Mouse (Mus musculus) testis, postnatal 10 days (tissue): ENCODE measurements around the gene Cep55.

Source experiments
- DNase-seq: peaks from one replicate; pipeline ENCODE4 v3.0.0; 2021; ENCODE audit warnings: low spot score

Cep55 gene

GRCm38 (mm10) chr19:38054720-38055192, at the start of gene Cep55:
Cep55 (plus strand) TSS chr19:38055011.
- DNase-seq = peak; percentile 99

GRCm38 (mm10) chr19:38011379-38011778, 43.4 kb upstream of the Cep55 start:
- DNase-seq = no peak

- no peak for DNase-seq
Observed at GRCm38 (mm10) chr19:38014443-38014842, 40.4 kb upstream of the Cep55 start.

- no peak for DNase-seq
Observed at GRCm38 (mm10) chr19:38015180-38015872, 39.5 kb upstream of the Cep55 start.

GRCm38 (mm10) chr19:38015873-38016254, 38.9 kb upstream of the Cep55 start:
- DNase-seq = no peak

- DNase-seq = no peak
Observed at GRCm38 (mm10) chr19:38022710-38023109, 32.1 kb upstream of the Cep55 start.

- DNase-seq = no peak
Observed at GRCm38 (mm10) chr19:38023603-38024002, 31.2 kb upstream of the Cep55 start.

GRCm38 (mm10) chr19:38025254-38026041, 29.4 kb upstream of the Cep55 start:
- DNase-seq = no peak

GRCm38 (mm10) chr19:38026211-38026624, 28.6 kb upstream of the Cep55 start:
- no peak for DNase-seq

- DNase-seq = no peak
Observed at GRCm38 (mm10) chr19:38027389-38027788, 27.4 kb upstream of the Cep55 start.

GRCm38 (mm10) chr19:38027881-38028521, 26.8 kb upstream of the Cep55 start:
- no peak for DNase-seq

GRCm38 (mm10) chr19:38029292-38029691, 25.5 kb upstream of the Cep55 start:
- DNase-seq = no peak

- no peak for DNase-seq
Observed at GRCm38 (mm10) chr19:38029871-38030270, 24.9 kb upstream of the Cep55 start.

GRCm38 (mm10) chr19:38030673-38031137, 24.1 kb upstream of the Cep55 start:
- DNase-seq = peak; percentile 74

GRCm38 (mm10) chr19:38031144-38031543, 23.7 kb upstream of the Cep55 start:
- no peak for DNase-seq

- DNase-seq = no peak
Observed at GRCm38 (mm10) chr19:38032993-38033734, 21.6 kb upstream of the Cep55 start.

- DNase-seq = no peak
Observed at GRCm38 (mm10) chr19:38033735-38034057, 21.1 kb upstream of the Cep55 start.

- no peak for DNase-seq
Observed at GRCm38 (mm10) chr19:38034696-38035095, 20.1 kb upstream of the Cep55 start.

GRCm38 (mm10) chr19:38035766-38036165, 19.0 kb upstream of the Cep55 start:
- no peak for DNase-seq

- DNase-seq = no peak
Observed at GRCm38 (mm10) chr19:38038267-38038666, 16.5 kb upstream of the Cep55 start.

- DNase-seq = peak; percentile 60
Observed at GRCm38 (mm10) chr19:38042261-38042722, 12.5 kb upstream of the Cep55 start.
